Mouse (Mus musculus) kidney, adult 2 months (tissue): ENCODE measurements at regions not wholly inside any gene's neighbourhood (a gene's known extent, or its start where the extent isn't known, plus 50 kb on each side); places are given as distances from the start of the nearest gene placed in this dataset.
A peak's percentile ranks its signal among the peaks of the same experiment; 100 is the strongest.

Experiments used
- DNase-seq: peaks from one replicate; pipeline ENCODE4 v3.0.0; 2021
- H3K27ac ChIP-seq: fragments of 200-500 bp; 2 replicates; pipeline ENCODE4 v1.5.1; 2012; ENCODE audit warnings: low read depth, low read length, control low read depth, inconsistent platforms; ENCODE audit not compliant: insufficient read depth
- H3K27me3 ChIP-seq: fragments of 200-500 bp; replicated peaks from 2 replicates; pipeline ENCODE4 v1.6.1; 2012; ENCODE audit warnings: mild to moderate bottlenecking, moderate library complexity, low read length, inconsistent platforms; ENCODE audit not compliant: control insufficient read depth, insufficient read depth
- H3K36me3 ChIP-seq: fragments of 200-500 bp; 2 replicates; pipeline ENCODE4 v1.6.1; 2012; ENCODE audit warnings: mild to moderate bottlenecking, moderate library complexity, low read length, inconsistent platforms; ENCODE audit not compliant: control insufficient read depth, insufficient read depth
- H3K4me1 ChIP-seq: fragments of 200-500 bp; 2 replicates; pipeline ENCODE4 v1.6.1; 2011; ENCODE audit warnings: low read length; ENCODE audit not compliant: control insufficient read depth, insufficient read depth
- H3K4me3 ChIP-seq: fragments of 200-500 bp; 2 replicates; pipeline ENCODE4 v1.5.1; 2011; ENCODE audit warnings: mild to moderate bottlenecking, low read depth, low read length, control low read depth; ENCODE audit not compliant: insufficient read depth
- CTCF ChIP-seq: fragments of 200-500 bp; conservative IDR thresholded peaks from 2 replicates; pipeline ENCODE4 v1.5.1; 2011; ENCODE audit warnings: low read depth, mild to moderate bottlenecking, control low read depth, low read length, moderate library complexity, mixed read lengths; ENCODE audit not compliant: insufficient read depth, insufficient read length
- POLR2A ChIP-seq: fragments of 200-500 bp; IDR thresholded peaks from one replicate; pipeline ENCODE4 v1.6.1; 2011; ENCODE audit warnings: low read depth, low read length, control low read depth
- WGBS: fragments of 180-500 bp; shearing (Covaris S2); methylation state at CpG from one replicate; pipeline ENCODE4 v1.1.7; 2018; 5-methylcytosine and 5-hydroxymethylcytosine counted together

GRCm38 (mm10) chr4:125439856-125440255 lies 50.6 kb upstream of the Grik3 start:
- whole genome bisulfite sequencing = 38% methylated on average over 9 of the region's 9 CpGs

GRCm38 (mm10) chr4:125437161-125437822 lies 53.2 kb upstream of the Grik3 start:
- Histone ChIP-seq H3K27me3 (no peaks in the 10 kb centered on the region), H3K4me1 (no peaks in the 10 kb centered on the region), H3K27ac (no peak overlapping the region), H3K36me3 (no peaks in the 10 kb centered on the region), H3K4me3 (no peak overlapping the region)
- no peak for DNase-seq
- WGBS = 79% methylated on average over 13 of the region's 13 CpGs
- no peak for TF ChIP-seq CTCF
- no peak for TF ChIP-seq POLR2A

More at GRCm38 (mm10) chr4:125439856-125440255, 50.6 kb upstream of the Grik3 start:
- Histone ChIP-seq H3K27me3 (no peaks in the 10 kb centered on the region), H3K27ac (no peak overlapping the region), H3K4me3 (no peak overlapping the region), H3K36me3 (no peaks in the 10 kb centered on the region), H3K4me1 (no peaks in the 10 kb centered on the region)
- no peak for DNase-seq
- TF ChIP-seq CTCF (no peak), POLR2A (no peak)

GRCm38 (mm10) chr4:125433511-125433910 lies 57.0 kb upstream of the Grik3 start:
- no peaks in the 10 kb centered on the region for H3K27me3 ChIP-seq
- H3K4me1 ChIP-seq = no peaks in the 10 kb centered on the region
- no peak for DNase-seq
- no peak overlapping the region for H3K27ac ChIP-seq
- no peaks in the 10 kb centered on the region for H3K36me3 ChIP-seq
- H3K4me3 ChIP-seq = no peak overlapping the region
- WGBS = 67% methylated on average over 3 of the region's 3 CpGs
- TF ChIP-seq POLR2A = no peak

GRCm38 (mm10) chr4:125431648-125432047 lies 58.9 kb upstream of the Grik3 start:
- TF ChIP-seq POLR2A (no peak), CTCF (no peak)
- no peak for DNase-seq
- H3K27ac ChIP-seq = no peak overlapping the region
- H3K36me3 ChIP-seq = no peaks in the 10 kb centered on the region
- H3K27me3 ChIP-seq = no peaks in the 10 kb centered on the region
- no peak overlapping the region for H3K4me3 ChIP-seq
- H3K4me1 ChIP-seq = no peaks in the 10 kb centered on the region

- DNase-seq = no peak
- Histone ChIP-seq H3K36me3 (no peaks in the 10 kb centered on the region), H3K4me1 (no peaks in the 10 kb centered on the region), H3K4me3 (no peak overlapping the region), H3K27me3 (no peaks in the 10 kb centered on the region), H3K27ac (no peak overlapping the region)
- TF ChIP-seq CTCF (no peak), POLR2A (no peak)
- WGBS = 43% methylated on average over 4 of the region's 4 CpGs
These were observed 59.7 kb upstream of the Grik3 start for GRCm38 (mm10) chr4:125430845-125431244.

- WGBS = 83% methylated on average over 14 of the region's 14 CpGs
- no peak overlapping the region for H3K27ac ChIP-seq
- no peak for TF ChIP-seq CTCF
- TF ChIP-seq POLR2A = no peak
- H3K27me3 ChIP-seq = no peaks in the 10 kb centered on the region
- H3K36me3 ChIP-seq = no peaks in the 10 kb centered on the region
- no peak overlapping the region for H3K4me3 ChIP-seq
- no peaks in the 10 kb centered on the region for H3K4me1 ChIP-seq
- DNase-seq = no peak
These were observed 61.8 kb upstream of the Grik3 start for GRCm38 (mm10) chr4:125428736-125429135.

- H3K27me3 ChIP-seq = no peaks in the 10 kb centered on the region
- peak; percentile 6 for DNase-seq
- TF ChIP-seq CTCF (no peak), POLR2A (no peak)
- H3K4me3 ChIP-seq = no peak overlapping the region
- WGBS = 57% methylated on average over 5 of the region's 5 CpGs
- peaks cover 8% of the 10 kb centered on the region; the same call in 1 of the 2 replicates for H3K4me1 ChIP-seq
- H3K27ac ChIP-seq = no peak overlapping the region
- no peaks in the 10 kb centered on the region for H3K36me3 ChIP-seq
These were observed 69.8 kb upstream of the Grik3 start for GRCm38 (mm10) chr4:125420561-125421241.
